Mouse (Mus musculus) gastrocnemius, adult 18-20 months (tissue): ENCODE measurements around the gene Ppp2r5b. TPM values are rescaled to one million over a fixed set of nuclear protein-coding genes. Genes with fewer than 3 reads are reported as not detected.

Source experiments
- DNase-seq: peaks from one replicate; pipeline ENCODE4 v3.0.0; 2021; ENCODE audit warnings: low spot score
- microRNA-seq: library from miRNA; unstranded; fragments of <30 nt; microRNA quantifications from one replicate; pipeline ENCODE4 v1.2.0, GENCODE M21; 2021
- total RNA-seq, 2 experiments: library from RNA; stranded (reverse); gene quantifications; 2 replicates each; pipeline ENCODE4 v1.2.3; 2021

Gene Ppp2r5b
- total RNA-seq, 2 experiments from 2014 or later, result 34.9 to 38.2 TPM

- DNase-seq, result no peak
These were observed 3.1 kb upstream of the Ppp2r5b start for GRCm38 (mm10) chr19:6238740-6239139.

GRCm38 (mm10) chr19:6236842-6237241, 1.2 kb upstream of the Ppp2r5b start:
- no peak for DNase-seq

GRCm38 (mm10) chr19:6236053-6236441, 375 bp upstream of the Ppp2r5b start:
- peak; percentile 94 for DNase-seq

GRCm38 (mm10) chr19:6234337-6235083, 1.2 kb downstream of the Ppp2r5b start:
- no peak for DNase-seq

GRCm38 (mm10) chr19:6233647-6234046, 2.0 kb downstream of the Ppp2r5b start:
- DNase-seq, result no peak

GRCm38 (mm10) chr19:6231036-6231435, 4.6 kb downstream of the Ppp2r5b start:
- DNase-seq, result no peak

GRCm38 (mm10) chr19:6230411-6230810, 5.3 kb downstream of the Ppp2r5b start:
- peak; percentile 43 for DNase-seq

GRCm38 (mm10) chr19:6227864-6228263, 7.8 kb downstream of the Ppp2r5b start:
- no peak for DNase-seq

- DNase-seq, result no peak
These were observed 8.9 kb downstream of the Ppp2r5b start for GRCm38 (mm10) chr19:6226763-6227162.

- no peak for DNase-seq
These were observed 9.5 kb downstream of the Ppp2r5b start, which contains the start of gene Gpha2 for GRCm38 (mm10) chr19:6226135-6226534. Gpha2 (plus strand) TSS chr19:6226380.

GRCm38 (mm10) chr19:6218606-6219005, 17.1 kb downstream of the Ppp2r5b start:
- DNase-seq, result no peak

- no peak for DNase-seq
These were observed 19.5 kb downstream of the Ppp2r5b start for GRCm38 (mm10) chr19:6216046-6216705.

GRCm38 (mm10) chr19:6206716-6207115, 29.0 kb downstream of the Ppp2r5b start:
- DNase-seq, result no peak

- no peak for DNase-seq
These were observed 31.4 kb downstream of the Ppp2r5b start for GRCm38 (mm10) chr19:6204265-6204664.

GRCm38 (mm10) chr19:6184131-6184530, 51.5 kb downstream of the Ppp2r5b start, which contains the start of gene Majin:
Majin (plus strand) TSS chr19:6184388.
- DNase-seq, result no peak

GRCm38 (mm10) chr19:6182534-6182933, 53.1 kb downstream of the Ppp2r5b start:
- DNase-seq, result no peak

GRCm38 (mm10) chr19:6181629-6182028, 54.0 kb downstream of the Ppp2r5b start:
- no peak for DNase-seq

- DNase-seq, result no peak
These were observed 56.9 kb downstream of the Ppp2r5b start for GRCm38 (mm10) chr19:6178775-6179174.

Small RNA genes lying within 50 kb of the gene (microRNA-seq; reads per million reads assigned to microRNA genes)
- 61.4 reads per million, percentile 53 among the genes with 10 or more reads in this experiment for gene Mir192
- gene Mir194-2, result 30.0 reads per million, percentile 42 among the genes with 10 or more reads in this experiment

Other genes with a start within 250 kb of the Ppp2r5b start
- gene Slc22a20, start 249.7 kb downstream of the Ppp2r5b start, total RNA-seq, result not detected
- gene Capn1, start 220.0 kb downstream of the Ppp2r5b start, total RNA-seq, result 10 to 100 TPM; 89.8 to 91.1 TPM
- 10 to 100 TPM; 18.4 to 20.5 TPM for gene Syvn1, start 189.3 kb downstream of the Ppp2r5b start, total RNA-seq
- 10 to 100 TPM; 27.5 to 29.3 TPM for gene Mrpl49, start 178.1 kb downstream of the Ppp2r5b start, total RNA-seq
- 100 to 1,000 TPM; 425 to 500 TPM for gene Fau, start 178.0 kb downstream of the Ppp2r5b start, total RNA-seq
- 10 to 100 TPM in 1 of 2 experiments, 1 to 10 TPM in 1; 9.5 to 10.2 TPM for gene Znhit2, start 174.7 kb downstream of the Ppp2r5b start, total RNA-seq
- gene Tm7sf2, start 167.5 kb downstream of the Ppp2r5b start, total RNA-seq, result 1 to 10 TPM; 5.9 to 6.2 TPM
- 10 to 100 TPM; 17.5 to 23.8 TPM for gene Vps51, start 158.6 kb downstream of the Ppp2r5b start, total RNA-seq
- not detected for gene Tmem262, start 155.8 kb downstream of the Ppp2r5b start, total RNA-seq
- gene Gm28374, start 153.6 kb downstream of the Ppp2r5b start, total RNA-seq, result not detected
- 10 to 100 TPM; 13.5 to 14.8 TPM for gene Zfpl1, start 150.9 kb downstream of the Ppp2r5b start, total RNA-seq
- not detected for gene Cdca5, start 150.9 kb downstream of the Ppp2r5b start, total RNA-seq
- gene AC131692.1, start 141.5 kb downstream of the Ppp2r5b start, total RNA-seq, result not detected
- not detected for gene Naaladl1, start 130.1 kb downstream of the Ppp2r5b start, total RNA-seq
- gene Sac3d1, start 117.2 kb downstream of the Ppp2r5b start, total RNA-seq, result 1 to 10 TPM; 8.6 to 9.7 TPM
- 10 to 100 TPM in 1 of 2 experiments, 1 to 10 TPM in 1; 9.7 to 10.9 TPM for gene Snx15, start 107.6 kb downstream of the Ppp2r5b start, total RNA-seq
- under 1 TPM; 0.37 to 0.43 TPM for gene Batf2, start 94.9 kb downstream of the Ppp2r5b start, total RNA-seq
- 10 to 100 TPM; 73.7 to 73.9 TPM for gene Arl2, start 94.3 kb downstream of the Ppp2r5b start, total RNA-seq
- gene Majin, start 51.5 kb downstream of the Ppp2r5b start, total RNA-seq, result not detected
- gene Gpha2, start 9.5 kb downstream of the Ppp2r5b start, total RNA-seq, result not detected
- gene Atg2a, start 5.8 kb upstream of the Ppp2r5b start, total RNA-seq, result 10 to 100 TPM; 16.7 to 20.0 TPM
- gene Ehd1, start 40.9 kb upstream of the Ppp2r5b start, total RNA-seq, result 10 to 100 TPM; 30.2 to 40.3 TPM
- 1 to 10 TPM; 6.4 to 8.8 TPM for gene Cdc42bpg, start 70.6 kb upstream of the Ppp2r5b start, total RNA-seq
- 1 to 10 TPM; 6.2 to 6.9 TPM for gene Men1, start 99.1 kb upstream of the Ppp2r5b start, total RNA-seq
- gene Map4k2, start 105.3 kb upstream of the Ppp2r5b start, total RNA-seq, result 1 to 10 TPM; 7.4 to 8.3 TPM
- gene Sf1, start 127.8 kb upstream of the Ppp2r5b start, total RNA-seq, result 10 to 100 TPM; 76.2 to 89.8 TPM
- gene Pygm, start 148.5 kb upstream of the Ppp2r5b start, total RNA-seq, result 1,000 to 10,000 TPM; 7,185 to 8,344 TPM
- gene Rasgrp2, start 163.5 kb upstream of the Ppp2r5b start, total RNA-seq, result 10 to 100 TPM in 1 of 2 experiments, 1 to 10 TPM in 1; 8.3 to 18.2 TPM
- gene Nrxn2, start 182.9 kb upstream of the Ppp2r5b start, total RNA-seq, result 1 to 10 TPM; 1.1 to 1.3 TPM